Mouse (Mus musculus): ENCODE measurements around the gene P2rx6. TPM values are rescaled to one million over a fixed set of nuclear protein-coding genes. Genes with fewer than 3 reads are reported as not detected.
"Not testable (repeated sequence)": the region's sequence is repeated elsewhere in the genome, so short reads cannot be mapped to it uniquely, and the experiment has no call there.

P2rx6 gene
- total RNA-seq (2021): under 1 TPM; 0.50 to 0.83 TPM

DNA sequence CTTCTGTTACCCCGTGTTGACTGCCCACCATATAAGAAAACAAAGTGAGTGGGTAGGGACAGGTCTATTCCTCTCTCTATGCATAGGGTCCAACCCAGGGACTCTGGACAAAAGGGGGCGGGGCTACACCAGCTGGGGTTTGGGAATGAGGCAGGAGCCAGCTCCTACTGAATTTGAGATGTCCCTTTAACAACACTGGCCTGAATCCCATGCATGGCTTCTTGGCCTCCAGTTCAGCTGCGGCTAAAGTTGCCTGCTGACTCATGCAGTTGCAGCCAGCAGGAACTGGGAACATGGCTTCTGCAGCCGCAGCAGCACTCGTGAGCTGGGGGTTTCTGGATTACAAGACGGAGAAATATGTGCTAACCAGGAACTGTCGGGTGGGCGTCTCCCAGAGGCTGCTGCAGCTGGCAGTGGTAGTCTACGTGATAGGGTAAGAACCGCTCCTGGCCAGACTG lies at the start of gene P2rx6:
Gene P2rx6 (plus strand): TSS at position 135 of the 458 bp plus-strand sequence.
- intact Hi-C loops (cut with DNase I): no loop called here
- DNase-seq (ENCODE audit: low spot score): peak; percentile 29

DNA sequence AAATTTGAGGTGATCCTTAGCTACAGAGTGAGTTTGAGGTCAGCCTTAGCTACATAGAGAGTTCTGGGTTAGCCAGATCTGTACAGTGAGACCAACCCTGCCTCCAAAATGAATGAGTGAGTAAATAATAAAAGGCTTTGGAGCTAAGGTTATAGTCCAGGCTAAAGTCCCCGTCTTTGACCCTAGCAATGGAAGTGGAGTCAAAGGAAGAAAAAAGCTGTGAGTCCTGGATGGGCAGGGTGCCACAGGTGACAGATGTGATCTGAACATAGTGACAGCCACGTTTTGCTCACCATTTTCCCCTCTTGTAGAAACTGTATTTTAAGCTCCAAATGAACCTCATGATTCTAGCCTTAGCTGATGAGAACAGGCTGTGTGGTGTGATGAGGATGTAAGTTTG lies 42.8 kb upstream of the P2rx6 start:
- intact Hi-C loops (cut with DNase I): no loop called here
- no peak for DNase-seq (ENCODE audit: low spot score)

DNA sequence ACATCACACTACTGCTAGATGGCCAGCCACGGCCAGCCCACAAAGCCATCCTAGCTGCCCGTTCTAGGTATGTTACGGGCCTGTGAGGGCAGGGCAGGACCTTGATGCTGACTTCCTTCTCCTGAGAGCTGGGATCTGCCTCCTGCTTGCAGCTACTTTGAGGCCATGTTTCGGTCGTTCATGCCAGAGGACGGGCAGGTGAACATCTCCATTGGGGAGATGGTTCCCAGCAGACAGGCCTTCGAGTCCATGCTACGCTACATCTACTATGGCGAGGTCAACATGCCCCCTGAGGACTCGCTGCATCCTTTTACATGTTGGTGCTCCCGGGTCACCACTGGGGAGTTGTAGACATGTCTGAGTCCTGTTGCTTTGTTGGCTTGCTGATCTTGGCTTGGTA lies 37.5 kb upstream of the P2rx6 start:
- no peak for DNase-seq (ENCODE audit: low spot score)
- intact Hi-C loops (cut with DNase I): no loop called here

DNA sequence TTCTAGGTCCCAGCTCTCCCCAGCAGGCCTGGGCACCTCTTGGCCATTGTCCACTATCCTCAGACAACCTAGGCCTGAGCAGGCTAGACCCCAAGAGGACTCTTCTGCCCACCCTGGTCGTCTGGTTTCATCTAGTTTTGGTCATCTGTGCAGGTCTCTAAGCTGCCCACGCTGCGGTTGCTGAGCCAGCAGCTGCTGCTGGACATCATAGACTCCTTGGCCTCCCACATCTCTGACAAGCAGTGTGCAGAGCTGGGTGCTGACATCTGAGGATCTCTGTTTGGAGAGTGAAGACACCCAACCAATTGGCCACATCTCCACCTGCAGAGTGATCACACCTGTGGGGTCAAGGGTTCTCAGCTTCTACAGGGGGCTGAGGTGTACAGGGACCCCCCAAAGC lies 36.2 kb upstream of the P2rx6 start:
- no peak for DNase-seq (ENCODE audit: low spot score)
- intact Hi-C loops (cut with DNase I): no loop called here

DNA sequence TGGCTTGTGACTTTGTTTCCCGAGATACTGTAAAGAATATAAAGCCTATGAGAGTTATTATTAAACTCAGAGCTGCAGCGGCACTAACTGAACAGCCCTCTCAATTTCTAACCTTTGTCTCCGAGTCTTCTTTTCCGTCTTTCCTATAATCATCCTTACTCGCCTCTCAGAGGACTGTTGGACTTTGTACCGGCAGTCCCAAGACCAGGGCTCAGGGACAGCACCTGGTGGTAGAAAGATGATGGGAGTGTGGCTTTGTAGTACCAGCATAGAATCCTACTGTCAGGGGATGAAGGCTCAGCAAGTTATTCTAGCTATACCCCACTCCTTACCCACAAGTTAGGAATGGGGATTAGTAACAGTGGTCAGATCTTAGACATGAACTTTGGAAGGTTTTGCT lies 35.5 kb upstream of the P2rx6 start:
- intact Hi-C loops (cut with DNase I): no loop called here
- DNase-seq (ENCODE audit: low spot score): no peak

DNA sequence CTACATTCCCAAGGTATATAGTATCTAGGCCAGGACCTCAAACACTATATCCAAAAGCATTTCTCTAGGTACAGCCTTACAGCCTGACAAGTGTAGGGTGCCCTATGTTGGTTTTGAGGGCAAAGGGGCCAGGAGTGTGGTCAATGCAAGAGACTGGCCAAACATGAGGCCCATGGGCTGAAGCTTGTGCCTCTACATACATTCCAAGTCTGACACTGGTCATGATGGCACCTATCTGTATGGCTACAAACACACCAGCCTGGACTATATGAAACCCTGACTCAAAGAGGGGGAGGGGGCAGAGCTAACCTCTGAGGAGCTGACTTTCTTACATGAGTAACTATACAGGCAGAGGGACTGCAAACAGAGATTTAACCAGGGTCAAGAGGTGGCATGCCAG lies 34.1 kb upstream of the P2rx6 start:
- no peak for DNase-seq (ENCODE audit: low spot score)
- intact Hi-C loops (cut with DNase I): no loop called here

DNA sequence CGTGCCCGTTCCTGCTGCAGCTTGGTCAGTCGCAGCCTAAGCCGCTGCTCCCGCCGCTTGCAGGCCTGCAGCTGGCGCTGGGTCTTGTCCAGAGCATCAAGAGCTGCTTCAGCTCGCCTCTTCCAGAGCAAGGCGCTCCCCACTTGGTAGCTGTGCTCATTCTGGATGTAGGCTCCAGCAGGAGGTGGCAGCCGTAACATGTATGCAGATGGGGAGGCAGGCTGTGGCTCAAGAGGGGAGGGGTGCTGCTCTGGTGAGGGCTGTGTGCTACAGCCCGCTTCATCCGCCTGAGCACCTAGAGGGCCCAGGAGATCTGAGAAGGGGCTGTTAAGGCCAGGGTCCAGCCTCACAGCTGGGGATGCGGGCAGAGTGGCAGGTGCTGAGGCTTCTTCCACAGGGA lies 33.4 kb upstream of the P2rx6 start:
- no peak for DNase-seq (ENCODE audit: low spot score)
- intact Hi-C loops (cut with DNase I): no loop called here

DNA sequence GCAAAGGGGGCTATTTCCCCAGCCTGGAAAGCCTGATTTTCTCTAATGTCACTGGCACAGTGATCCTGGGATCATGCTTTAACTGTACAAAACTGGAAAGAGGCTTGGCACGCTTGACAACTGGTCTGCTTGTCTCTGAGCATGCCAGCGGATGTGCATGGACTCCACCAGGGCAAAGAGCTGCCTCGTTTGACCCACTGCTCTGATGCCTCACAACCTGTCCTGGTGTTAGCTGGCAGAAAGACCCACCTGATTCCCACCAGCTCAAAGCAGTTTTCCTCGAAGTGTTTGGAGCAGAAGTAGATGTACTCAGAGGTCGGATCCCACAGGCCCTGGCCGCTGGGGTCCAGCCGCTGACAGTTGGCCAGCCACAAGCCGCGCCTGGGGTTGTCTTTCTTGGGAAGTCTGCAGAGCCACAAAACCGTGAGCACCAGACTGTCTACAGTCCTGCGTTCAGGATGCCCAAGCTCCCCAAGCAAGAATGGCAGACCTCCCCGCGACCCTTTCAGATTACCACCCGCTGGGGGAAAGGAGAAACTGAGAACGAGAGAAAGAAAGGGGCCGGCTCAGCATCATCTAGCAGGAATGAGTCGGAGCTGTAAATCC lies 31.6 kb upstream of the P2rx6 start:
- intact Hi-C loops (cut with DNase I): loop anchor here (1.0 to 2.0 kb wide), 2 partner anchors 20 to 127 kb away; no protein-coding TSS in a partner anchor
- no peak for DNase-seq (ENCODE audit: low spot score)

DNA sequence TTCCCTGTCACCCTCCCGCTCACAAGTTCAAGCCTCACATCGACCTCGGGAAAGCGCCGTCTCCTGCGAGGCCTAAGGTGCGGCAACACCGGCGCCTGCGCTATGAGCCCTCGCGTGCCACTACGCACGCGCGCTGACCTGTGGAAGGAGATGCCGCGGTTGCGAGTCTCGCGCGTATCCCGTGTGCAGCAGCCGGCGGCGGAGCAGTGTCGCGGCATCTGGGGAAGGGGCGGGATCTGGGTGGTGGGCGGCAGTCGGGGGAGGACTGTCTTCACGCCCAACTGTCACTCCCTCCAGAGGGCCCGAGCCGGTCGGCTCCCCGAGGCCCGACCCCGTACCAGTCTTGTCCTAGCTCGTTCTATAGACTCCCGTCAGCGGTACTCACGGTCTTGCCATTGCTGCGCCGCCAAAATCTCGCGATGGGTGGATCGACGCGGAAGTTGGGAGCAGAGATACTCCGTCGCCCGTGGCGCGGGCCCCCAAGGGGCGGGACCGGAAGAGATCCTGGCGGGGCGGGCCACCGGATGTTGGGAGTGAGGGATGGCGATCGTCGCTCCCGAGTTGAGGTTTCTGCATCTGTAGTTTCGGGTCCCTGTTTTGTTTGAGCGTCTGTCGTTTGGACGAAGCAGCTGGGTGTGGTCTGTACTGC lies 30.9 kb upstream of the P2rx6 start, which contains the start of gene Thap7:
Gene Thap7 (minus strand): TSS at position 497 of the 649 bp plus-strand sequence.
- peak; percentile 92 for DNase-seq (ENCODE audit: low spot score)
- intact Hi-C loops (cut with DNase I): loop anchor here (1.0 to 2.0 kb wide), 2 partner anchors 20 to 128 kb away; no protein-coding TSS in a partner anchor

DNA sequence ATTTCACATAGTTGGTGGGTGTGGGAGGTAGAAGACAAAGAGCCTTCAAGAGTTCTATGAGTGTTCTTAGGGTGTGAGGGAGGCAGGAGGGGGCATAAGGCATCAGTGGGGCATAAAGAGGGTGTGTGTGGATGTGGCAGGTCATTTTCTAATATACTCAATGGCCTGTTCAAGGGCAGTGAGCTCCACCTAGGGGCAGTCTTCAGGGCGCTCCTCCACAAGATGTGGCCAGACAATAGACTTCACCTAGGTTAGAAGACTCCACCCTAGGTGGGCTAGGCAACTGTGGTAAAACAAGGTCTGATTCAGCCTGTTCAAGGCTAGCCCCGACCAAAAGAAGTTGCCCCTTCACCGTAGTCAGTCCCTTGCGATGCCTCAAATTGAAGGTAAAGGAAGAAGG lies 29.4 kb upstream of the P2rx6 start:
- DNase-seq (ENCODE audit: low spot score): no peak
- intact Hi-C loops (cut with DNase I): no loop called here

DNA sequence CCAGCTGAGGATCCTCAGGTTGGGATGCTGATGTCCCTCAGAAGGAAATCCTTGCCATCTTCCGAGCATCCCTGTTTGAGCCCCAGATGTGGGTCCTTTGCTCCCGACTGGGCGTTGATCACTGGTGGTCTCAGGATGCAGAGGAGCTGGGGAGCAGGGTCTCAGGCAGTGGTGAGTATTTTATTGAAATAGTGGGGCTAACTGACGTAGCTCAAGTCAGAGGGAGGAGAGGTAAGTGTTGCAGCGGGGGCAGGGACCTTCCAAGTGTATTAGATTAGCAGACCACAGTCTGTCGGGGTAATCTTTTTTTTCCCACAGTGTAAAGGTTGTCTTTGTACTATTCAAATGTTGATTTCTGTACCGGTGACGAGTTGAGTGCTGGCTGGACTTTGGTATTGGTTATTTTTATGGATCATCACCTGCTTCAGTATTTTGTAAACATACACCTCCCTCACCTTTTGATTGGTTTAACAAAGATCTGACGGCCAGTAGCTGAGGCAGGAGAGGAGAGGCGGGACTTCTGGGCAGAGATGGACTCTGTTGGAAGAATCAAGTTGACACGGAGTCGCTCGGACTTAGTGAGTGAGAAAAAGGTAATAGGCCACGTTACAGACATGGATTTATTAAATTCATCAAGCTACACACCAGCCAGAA lies 28.9 kb upstream of the P2rx6 start:
- intact Hi-C loops (cut with DNase I): no loop called here
- no peak for DNase-seq (ENCODE audit: low spot score)

DNA sequence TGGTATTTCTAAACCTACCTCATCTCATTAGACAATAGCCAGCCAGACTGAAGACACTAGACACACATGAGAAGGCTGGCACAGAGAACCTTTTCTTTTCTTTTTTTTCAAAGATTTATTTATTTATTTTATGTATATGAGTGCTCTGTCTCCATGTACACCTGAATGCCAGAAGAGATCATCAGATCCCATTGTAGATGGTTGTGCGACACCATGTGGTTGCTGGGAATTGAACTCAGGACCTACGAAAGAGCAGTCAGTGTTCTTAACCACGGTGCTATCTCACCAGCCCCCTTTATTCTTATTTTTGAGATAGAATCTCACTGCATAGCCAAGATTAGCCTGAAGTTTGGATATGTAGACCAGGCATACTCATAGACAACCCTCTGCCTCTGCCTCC lies 25.1 kb upstream of the P2rx6 start:
- intact Hi-C loops (cut with DNase I): no loop called here

DNA sequence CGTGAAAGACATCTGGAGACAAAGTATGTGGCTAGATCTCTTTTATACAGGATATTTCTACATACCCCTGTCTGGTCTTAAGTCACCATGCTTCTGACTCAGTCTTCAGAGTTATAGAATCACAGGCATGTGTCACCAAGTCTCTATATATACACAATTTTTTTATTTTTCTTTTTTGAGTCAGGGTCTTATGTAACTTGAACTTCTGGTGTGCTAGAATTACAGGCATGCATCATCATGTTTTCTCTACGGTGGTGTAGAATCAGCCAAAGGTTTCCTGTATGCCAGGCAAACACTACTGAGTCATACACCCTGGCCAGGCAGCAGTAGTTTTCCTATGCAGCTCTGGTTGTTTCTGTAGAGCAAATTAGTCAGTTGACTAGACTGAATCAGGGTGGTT lies 19.1 kb upstream of the P2rx6 start:
- intact Hi-C loops (cut with DNase I): no loop called here
- no peak for DNase-seq (ENCODE audit: low spot score)

More for the DNA sequence above, 25.1 kb upstream of the P2rx6 start:
- DNase-seq (ENCODE audit: low spot score): no peak

DNA sequence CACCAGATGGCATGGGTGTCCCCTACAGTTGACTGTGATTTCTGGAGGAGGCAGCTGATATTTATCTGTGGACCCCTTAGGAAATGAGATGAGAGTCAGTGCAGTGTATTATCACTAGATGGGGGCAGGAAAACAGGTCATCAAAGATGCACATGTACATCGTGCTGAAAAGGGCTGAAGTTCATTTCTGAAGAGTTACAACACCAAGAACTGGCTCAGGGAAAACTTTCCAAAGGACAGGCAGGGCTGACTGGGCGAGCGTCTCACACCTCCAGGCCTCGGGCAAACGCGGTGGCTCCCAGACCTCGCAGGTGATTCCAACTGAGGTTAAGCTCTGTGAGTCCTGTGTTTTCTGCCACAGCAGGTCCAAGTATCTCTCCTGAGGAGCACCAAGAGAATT lies 8.8 kb upstream of the P2rx6 start:
- no peak for DNase-seq (ENCODE audit: low spot score)
- intact Hi-C loops (cut with DNase I): loop anchor here (10.0 kb wide), 1 partner anchor 262 kb away; no protein-coding TSS in a partner anchor

DNA sequence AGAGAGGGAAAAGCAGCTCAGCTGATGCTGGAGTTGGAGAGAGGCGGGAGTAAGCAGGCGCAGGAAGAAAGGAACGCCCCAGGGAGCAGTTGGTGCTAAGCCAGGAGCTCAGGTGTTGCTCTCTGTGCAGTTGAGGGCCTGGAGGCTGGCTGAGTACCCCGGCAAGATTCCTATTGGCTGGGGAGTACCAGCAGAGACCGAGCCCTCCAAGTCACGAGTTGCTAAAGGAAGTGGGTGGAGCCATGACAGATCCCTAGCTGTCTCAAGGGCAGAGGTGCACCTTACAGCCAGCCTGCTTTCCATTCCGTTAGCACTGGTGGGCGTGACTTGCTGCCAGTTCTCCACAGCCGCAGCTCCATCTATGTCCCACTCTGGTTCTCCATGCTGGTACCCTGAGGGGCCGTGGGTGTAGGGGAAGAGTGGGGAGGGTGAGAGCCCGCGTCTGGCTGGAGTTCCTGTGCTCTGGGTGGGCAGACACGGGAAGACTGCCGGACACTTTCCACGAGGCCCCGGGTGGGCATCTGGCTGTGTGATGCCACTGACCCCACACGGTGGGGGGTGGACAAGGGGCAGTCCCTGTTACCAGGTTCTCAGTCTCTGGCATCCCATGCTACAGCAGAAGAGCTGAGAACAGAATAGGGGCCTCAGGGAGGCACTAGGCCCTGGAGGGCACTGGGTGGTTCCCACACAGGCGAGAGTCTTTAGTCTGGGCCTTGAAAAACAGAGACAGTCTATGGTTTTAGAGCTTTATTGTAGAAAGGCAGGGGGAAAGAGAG lies 7.6 kb upstream of the P2rx6 start:
- intact Hi-C loops (cut with DNase I): loop anchor here (10.0 kb wide), 1 partner anchor 261 kb away; no protein-coding TSS in a partner anchor
- DNase-seq (ENCODE audit: low spot score): no peak

DNA sequence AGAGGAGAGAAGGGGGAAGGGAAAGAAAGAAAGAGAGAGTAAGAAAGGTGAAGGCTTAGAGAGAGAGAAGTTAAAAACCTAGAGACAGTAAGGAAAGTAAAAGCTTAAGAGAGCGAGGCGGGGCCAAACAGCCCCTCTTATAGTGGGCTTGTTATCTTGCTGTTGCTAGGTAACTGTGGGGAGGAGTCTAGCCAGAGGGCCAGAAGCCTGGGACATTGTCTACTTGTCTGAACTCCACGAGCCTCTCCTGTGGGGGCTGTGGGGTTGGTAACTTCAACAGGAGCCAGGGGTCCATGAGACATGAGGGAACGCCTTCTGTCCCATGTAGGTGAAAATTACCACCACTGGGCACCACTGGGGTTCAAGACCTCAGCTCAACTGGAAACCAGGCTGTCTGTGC lies 7.0 kb upstream of the P2rx6 start:
- intact Hi-C loops (cut with DNase I): loop anchor here (10.0 kb wide), 1 partner anchor 260 kb away; no protein-coding TSS in a partner anchor
- not testable (repeated sequence) for DNase-seq (ENCODE audit: low spot score)

DNA sequence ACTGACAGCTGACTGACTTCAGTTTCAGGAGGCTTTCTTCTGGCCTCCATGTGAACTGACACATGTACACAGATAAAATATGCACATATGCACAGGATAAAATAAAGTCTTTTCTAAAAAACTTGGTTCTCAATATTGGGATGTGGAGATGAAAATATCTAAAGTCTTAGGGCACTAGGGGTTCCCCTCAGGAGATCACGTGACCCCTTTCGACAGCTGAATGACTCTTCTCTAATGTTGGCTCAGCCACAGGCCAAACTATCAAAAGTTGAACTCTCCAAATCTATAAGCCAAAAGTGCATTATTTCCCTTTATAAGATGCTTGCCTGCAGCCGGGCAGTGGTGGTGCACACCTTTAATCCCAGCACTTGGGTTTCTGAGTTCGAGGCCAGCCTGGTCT lies 5.5 kb upstream of the P2rx6 start:
- intact Hi-C loops (cut with DNase I): loop anchor here (10.0 kb wide), 1 partner anchor 259 kb away; no protein-coding TSS in a partner anchor
- no peak for DNase-seq (ENCODE audit: low spot score)

DNA sequence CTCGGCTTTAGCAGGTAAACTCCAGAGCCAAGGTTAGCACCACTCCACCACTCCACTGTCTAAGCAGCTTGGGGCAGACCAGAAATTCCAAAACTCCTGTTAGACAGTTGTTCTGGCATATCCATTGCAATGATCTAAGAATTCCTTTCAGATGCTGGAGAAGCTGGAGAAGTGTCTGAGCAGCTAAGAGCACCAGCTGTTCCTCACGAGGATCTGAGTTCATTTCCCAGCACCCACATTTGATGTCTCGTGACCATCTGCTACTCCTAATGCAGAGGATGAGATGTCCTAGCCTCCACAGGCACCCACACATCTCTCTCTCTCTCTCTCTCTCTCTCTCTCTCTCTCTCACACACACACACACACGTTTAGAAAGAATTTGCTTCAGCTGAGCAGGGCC lies 4.8 kb upstream of the P2rx6 start:
- DNase-seq (ENCODE audit: low spot score): no peak
- intact Hi-C loops (cut with DNase I): loop anchor here (10.0 kb wide), 1 partner anchor 258 kb away; no protein-coding TSS in a partner anchor

DNA sequence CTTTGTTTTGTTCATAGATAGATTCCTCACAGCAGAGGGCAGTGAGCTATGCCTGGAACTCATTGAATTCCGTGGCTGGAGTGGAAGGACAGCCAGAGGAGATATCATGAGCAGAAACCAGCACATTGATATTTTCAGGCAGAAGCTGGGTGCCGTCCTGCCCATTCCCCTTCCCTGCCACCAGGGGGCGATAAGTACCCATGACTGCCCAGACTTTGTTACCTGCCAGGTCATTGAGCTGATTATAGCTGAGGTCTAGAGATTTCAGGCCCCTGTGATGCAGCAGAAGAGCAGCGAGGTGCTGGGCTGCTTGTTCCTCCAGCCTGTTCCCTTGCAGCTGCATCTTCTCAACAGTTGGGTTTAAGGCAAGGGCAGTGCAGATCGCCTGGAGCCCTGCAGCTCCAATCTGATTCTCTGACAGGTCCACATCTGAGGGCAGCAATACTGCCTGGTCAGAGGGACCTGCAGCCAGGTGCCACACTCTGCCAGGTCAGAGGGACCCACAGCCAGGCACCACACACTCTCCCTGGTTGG lies 3.7 kb upstream of the P2rx6 start:
- intact Hi-C loops (cut with DNase I): loop anchor here (1.0 to 10.0 kb wide), 2 partner anchors 56 to 257 kb away; no protein-coding TSS in a partner anchor
- no peak for DNase-seq (ENCODE audit: low spot score)

DNA sequence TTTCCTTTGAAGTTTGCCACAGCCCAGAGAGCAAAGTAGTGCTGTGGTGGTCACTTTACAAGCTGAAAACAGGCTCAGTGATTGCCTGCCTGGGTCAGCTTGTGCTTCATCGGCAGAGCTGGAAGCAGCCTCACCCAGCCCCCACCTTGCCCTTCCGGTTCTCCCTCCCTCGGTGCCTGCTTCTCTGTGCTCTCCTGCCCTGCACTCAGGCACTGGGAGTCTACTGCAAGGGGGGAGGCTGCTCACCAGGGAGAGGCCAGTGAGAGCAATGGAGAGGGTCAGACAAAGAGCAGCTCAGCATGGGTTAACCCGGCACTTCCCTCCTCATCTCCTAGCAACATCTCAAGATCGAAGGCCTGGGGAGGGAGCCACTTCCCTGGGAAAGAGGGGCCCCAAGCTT lies 2.9 kb upstream of the P2rx6 start:
- intact Hi-C loops (cut with DNase I): loop anchor here (1.0 to 10.0 kb wide), 2 partner anchors 55 to 256 kb away; no protein-coding TSS in a partner anchor
- no peak for DNase-seq (ENCODE audit: low spot score)

All from heart, postnatal 25 days (tissue).